8 mouse cellular contexts compared by ENCODE assay signal in the genomic region with DNA sequence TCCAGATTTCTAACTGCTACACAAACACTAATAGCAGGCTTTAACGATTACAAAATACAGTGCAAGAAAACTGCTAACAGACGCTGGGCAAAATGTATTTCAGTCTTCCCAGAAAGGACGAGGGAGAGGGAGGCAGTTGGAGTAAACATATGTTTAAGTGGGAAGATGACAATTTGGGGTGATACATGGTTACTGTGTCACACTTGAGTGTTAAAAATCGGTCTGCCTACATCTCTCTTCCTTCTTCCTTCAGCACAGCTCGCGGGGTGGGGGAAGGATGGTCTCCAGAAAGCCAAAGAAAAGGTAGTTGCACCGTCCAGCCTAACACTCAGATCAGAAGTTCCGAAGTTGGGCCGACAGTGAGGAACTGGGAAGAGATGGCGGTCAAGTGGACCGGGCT. TPM values are rescaled to one million over a fixed set of nuclear protein-coding genes. Genes with fewer than 3 reads are reported as not detected.
DNase-seq lines count a peak whose midpoint lies in the region; ATAC-seq and TF ChIP-seq lines count a peak whose summit lies in the region.

No protein-coding gene starts in this region.

- no peaks in the 10 kb centered on the region for H3K9me3 ChIP-seq in heart, embryonic 11.5 days (replicated peaks; ENCODE audit: control insufficient read depth, low read length)
- no peaks in the 10 kb centered on the region for H3K9me3 ChIP-seq in embryonic facial prominence, embryonic 13.5 days

- DNase-seq in heart, postnatal 25 days (ENCODE audit: low spot score), result no peak
- DNase-seq in left cerebral cortex, adult 2 months (ENCODE audit: extremely low spot score in 1 of 2, low spot score in 2 of 2), result no peak
- DNase-seq in thymus, postnatal 36 days, result no peak
- DNase-seq in embryo, embryonic 10 days (ENCODE audit: low spot score), result no peak

- peaks cover 27% of the 10 kb centered on the region for H3K79me3 ChIP-seq in C2C12 (ENCODE audit: low read depth)

- H3K27ac ChIP-seq in heart, embryonic 11.5 days (ENCODE audit: low read depth, low read length), result peak overlapping the region; percentile 98
- H3K27ac ChIP-seq in embryonic facial prominence, embryonic 13.5 days, result peak overlapping the region; percentile 98
- peak overlapping the region; percentile 98 for H3K27ac ChIP-seq in left cerebral cortex, adult 2 months

- H3ac ChIP-seq in C2C12 (ENCODE audit: control insufficient read depth, insufficient read length, low read depth), result peak overlapping the region; percentile 69
- peak overlapping the region; percentile 49 for H3ac ChIP-seq in myocyte (ENCODE audit: control insufficient read depth, insufficient read length)

- H3K9ac ChIP-seq in heart, embryonic 11.5 days (ENCODE audit: low read depth, low read length), result peak overlapping the region; percentile 90
- peak overlapping the region; percentile 90 for H3K9ac ChIP-seq in embryonic facial prominence, embryonic 13.5 days

- peak overlapping the region; percentile 83 for H3K4me3 ChIP-seq in heart, embryonic 11.5 days (ENCODE audit: low read depth, low read length)
- peak overlapping the region; percentile 81 for H3K4me3 ChIP-seq in C2C12 (ENCODE audit: insufficient read depth, poor library complexity, severe bottlenecking)
- H3K4me3 ChIP-seq in embryonic facial prominence, embryonic 13.5 days, result peak overlapping the region; percentile 86
- H3K4me3 ChIP-seq in left cerebral cortex, adult 2 months, result peak overlapping the region; percentile 95
- peak overlapping the region; percentile 53 for H3K4me3 ChIP-seq in myocyte

- no peak for ATAC-seq in heart, embryonic 11.5 days (replicated peaks; ENCODE audit: insufficient number of reproducible peaks, low FRiP score, low TSS enrichment)
- peak; percentile 2; the same call in 1 of the 2 replicates for ATAC-seq in embryonic facial prominence, embryonic 13.5 days (ENCODE audit: insufficient number of reproducible peaks, insufficient read depth, low FRiP score, low TSS enrichment, low read depth)

- H3K27me3 ChIP-seq in heart, embryonic 11.5 days (ENCODE audit: control insufficient read depth, insufficient read depth, low read length), result no peaks in the 10 kb centered on the region
- H3K27me3 ChIP-seq in C2C12 (ENCODE audit: control insufficient read depth, insufficient read depth, insufficient read length), result no peaks in the 10 kb centered on the region
- no peaks in the 10 kb centered on the region for H3K27me3 ChIP-seq in embryonic facial prominence, embryonic 13.5 days
- no peaks in the 10 kb centered on the region for H3K27me3 ChIP-seq in myocyte (ENCODE audit: control insufficient read depth, insufficient read depth, insufficient read length)

- WGBS in heart, embryonic 11.5 days (ENCODE audit: insufficient replicate concordance), result under 1% methylated on average over 11 of the region's 11 CpGs
- under 1% methylated on average over 11 of the region's 11 CpGs for WGBS in embryonic facial prominence, embryonic 13.5 days

- H3K4me1 ChIP-seq in heart, embryonic 11.5 days (ENCODE audit: control insufficient read depth, insufficient read depth, low read length), result no peaks in the 10 kb centered on the region
- H3K4me1 ChIP-seq in embryonic facial prominence, embryonic 13.5 days, result peaks cover 6% of the 10 kb centered on the region; the same call in 1 of the 2 replicates

- H3K4me2 ChIP-seq in heart, embryonic 11.5 days, result peak overlapping the region; percentile 72
- peak overlapping the region; percentile 70 for H3K4me2 ChIP-seq in embryonic facial prominence, embryonic 13.5 days
- H3K4me2 ChIP-seq in myocyte (ENCODE audit: low read depth), result peak overlapping the region; percentile 90

- no peaks in the 10 kb centered on the region for H3K36me3 ChIP-seq in heart, embryonic 11.5 days (ENCODE audit: control insufficient read depth, insufficient read depth, low read length)
- no peaks in the 10 kb centered on the region for H3K36me3 ChIP-seq in C2C12 (ENCODE audit: control insufficient read depth, insufficient read depth)
- H3K36me3 ChIP-seq in embryonic facial prominence, embryonic 13.5 days, result no peaks in the 10 kb centered on the region
- no peaks in the 10 kb centered on the region for H3K36me3 ChIP-seq in myocyte (ENCODE audit: control insufficient read depth, insufficient read depth)

- no peak for TF ChIP-seq POLR2A in myocyte (IDR thresholded peaks at IDR 0.05; ENCODE audit: insufficient read length, low read depth)

- H3K79me2 ChIP-seq in C2C12 (ENCODE audit: control insufficient read depth, insufficient read depth) (peaks cover 51% of the 10 kb centered on the region), myocyte (ENCODE audit: control insufficient read depth, insufficient read depth) (peaks cover 45% of the 10 kb centered on the region)

- no peak for TF ChIP-seq CTCF in C2C12 (IDR thresholded peaks at IDR 0.05; ENCODE audit: control insufficient read depth, insufficient read depth, insufficient read length)
- TF ChIP-seq CTCF in left cerebral cortex, adult 2 months (IDR thresholded peaks at IDR 0.05), result no peak

- intact Hi-C loops in heart, postnatal 25 days (cut with DNase I), result loop anchor here (2.0 to 5.0 kb wide), 6 partner anchors 195 to 950 kb away; a partner anchor contains a TSS
- intact Hi-C loops in left cerebral cortex, adult 2 months (cut with DNase I), result loop anchor here (1.0 to 5.0 kb wide), 7 partner anchors 195 to 885 kb away; a partner anchor contains a TSS

TF ChIP-seq in C2C12, 6 proteins besides CTCF, POLR2A, EP300 and RAD21:
- TF ChIP-seq MYOG (IDR thresholded peaks at IDR 0.05; ENCODE audit: control insufficient read depth, extremely low read depth, insufficient read length), result no peak
- no peak for TF ChIP-seq CEBPB (IDR thresholded peaks at IDR 0.05; ENCODE audit: low read depth)
- no peak for TF ChIP-seq FOSL1 (IDR thresholded peaks at IDR 0.05; ENCODE audit: insufficient read depth, low read length, poor library complexity, severe bottlenecking)

TF ChIP-seq in myocyte, 11 proteins besides CTCF, POLR2A, EP300 and RAD21:
- TF ChIP-seq TCF3 (IDR thresholded peaks at IDR 0.05; ENCODE audit: insufficient read length, low read depth), result no peak
- no peak for TF ChIP-seq USF1 (IDR thresholded peaks at IDR 0.05; ENCODE audit: low read depth)
- no peak for TF ChIP-seq CEBPB (IDR thresholded peaks at IDR 0.05; ENCODE audit: insufficient read depth, poor library complexity, severe bottlenecking)
- no peak for TF ChIP-seq REST (IDR thresholded peaks at IDR 0.05; ENCODE audit: insufficient read depth, insufficient read length)
- no peak for TF ChIP-seq POLR2AphosphoS2 (IDR thresholded peaks at IDR 0.05; ENCODE audit: insufficient read length, low read depth)
- no peak for TF ChIP-seq SRF (IDR thresholded peaks at IDR 0.05; ENCODE audit: control insufficient read depth, insufficient read length, low read depth)
TF ChIP-seq in myocyte: peak in this region for 0.

RNA-seq across cellular contexts. Expression of a gene that starts 0.8 kb away (rescaled TPM):
- polyA plus RNA-seq in heart, embryonic 11.5 days (2014; fragmentation: Nextera tagmentation; extraction: Ambion mirVana), result 17.3 and 22.5 TPM in 2 replicates
- 10 to 100 TPM; 13.8 to 16.1 TPM for total RNA-seq in heart, postnatal 25 days (2021)
- 6.5 TPM for polyA plus RNA-seq in C2C12 (2012; fragmentation: generic; extraction: Trizol)
- polyA plus RNA-seq in embryonic facial prominence, embryonic 13.5 days (2015; fragmentation: Nextera tagmentation; extraction: Ambion mirVana), result 36.4 and 45.1 TPM in 2 replicates
- 10 to 100 TPM; 19.9 to 25.6 TPM for total RNA-seq in left cerebral cortex, adult 2 months (2021)
- polyA plus RNA-seq in myocyte (2012; fragmentation: generic; extraction: Trizol), result 9.3 TPM
